Mouse (Mus musculus): ENCODE results near the gene Fkbp15. TPM values are rescaled to one million over a fixed set of nuclear protein-coding genes. Genes with fewer than 3 reads are reported as not detected.

Gene Fkbp15
- polyA plus RNA-seq, 1 experiment from 2014 or later, result 18.2 TPM

GRCm38 (mm10) chr4:62348329-62348705 is 12.0 kb downstream of the Fkbp15 start:
- Histone ChIP-seq H3K9ac (no peak overlapping the region), H3K4me2 (no peak overlapping the region)
- WGBS, result 51% methylated on average over 2 of the region's 2 CpGs

GRCm38 (mm10) chr4:62347605-62348328 is 12.6 kb downstream of the Fkbp15 start:
- no peak overlapping the region for H3K9ac ChIP-seq
- no peaks in the 10 kb centered on the region for H3K27me3 ChIP-seq (replicated peaks)
- H3K36me3 ChIP-seq, result peaks cover 38% of the 10 kb centered on the region
- peak; percentile 82 for ATAC-seq (ENCODE audit: insufficient number of reproducible peaks, low FRiP score)
- no peak overlapping the region for H3K4me2 ChIP-seq
- 55% methylated on average over 9 of the region's 9 CpGs for WGBS
- H3K9me3 ChIP-seq (replicated peaks), result no peaks in the 10 kb centered on the region
- H3K4me3 ChIP-seq, result no peak overlapping the region
- H3K4me1 ChIP-seq (replicated peaks), result 0 out of 2 replicates have a peak, but pooled peaks cover 3% of the 10 kb centered on the region
- H3K27ac ChIP-seq (ENCODE audit: poor library complexity, severe bottlenecking), result peak overlapping the region; percentile 37

More at GRCm38 (mm10) chr4:62348329-62348705, 12.0 kb downstream of the Fkbp15 start:
- H3K4me3 ChIP-seq, result no peak overlapping the region
- 0 out of 2 replicates have a peak, but pooled peaks cover 3% of the 10 kb centered on the region for H3K4me1 ChIP-seq (replicated peaks)
- peak overlapping the region; percentile 37 for H3K27ac ChIP-seq (ENCODE audit: poor library complexity, severe bottlenecking)
- no peaks in the 10 kb centered on the region for H3K9me3 ChIP-seq (replicated peaks)
- no peaks in the 10 kb centered on the region for H3K27me3 ChIP-seq (replicated peaks)
- peaks cover 36% of the 10 kb centered on the region for H3K36me3 ChIP-seq
- peak; percentile 51; the same call in 1 of the 2 replicates for ATAC-seq (ENCODE audit: insufficient number of reproducible peaks, low FRiP score)

- H3K27ac ChIP-seq (ENCODE audit: poor library complexity, severe bottlenecking), result no peak overlapping the region
- H3K9me3 ChIP-seq (replicated peaks), result no peaks in the 10 kb centered on the region
- H3K9ac ChIP-seq, result no peak overlapping the region
- peaks cover 36% of the 10 kb centered on the region for H3K36me3 ChIP-seq
- ATAC-seq (ENCODE audit: insufficient number of reproducible peaks, low FRiP score), result no peak
- 0 out of 2 replicates have a peak, but pooled peaks cover 3% of the 10 kb centered on the region for H3K4me1 ChIP-seq (replicated peaks)
- H3K4me3 ChIP-seq, result no peak overlapping the region
- no peaks in the 10 kb centered on the region for H3K27me3 ChIP-seq (replicated peaks)
- WGBS, result 68% methylated on average over 4 of the region's 4 CpGs
- no peak overlapping the region for H3K4me2 ChIP-seq
Observed at GRCm38 (mm10) chr4:62345827-62346226, 14.5 kb downstream of the Fkbp15 start.

GRCm38 (mm10) chr4:62344000-62344399 is 16.3 kb downstream of the Fkbp15 start:
- no peak overlapping the region for H3K4me2 ChIP-seq
- 0 out of 2 replicates have a peak, but pooled peaks cover 3% of the 10 kb centered on the region for H3K4me1 ChIP-seq (replicated peaks)
- H3K27me3 ChIP-seq (replicated peaks), result no peaks in the 10 kb centered on the region
- no peaks in the 10 kb centered on the region for H3K9me3 ChIP-seq (replicated peaks)
- 66% methylated on average over 1 of the region's 1 CpGs for whole genome bisulfite sequencing
- H3K27ac ChIP-seq (ENCODE audit: poor library complexity, severe bottlenecking), result no peak overlapping the region
- H3K36me3 ChIP-seq, result peaks cover 43% of the 10 kb centered on the region
- no peak overlapping the region for H3K4me3 ChIP-seq
- no peak for ATAC-seq (ENCODE audit: insufficient number of reproducible peaks, low FRiP score)
- H3K9ac ChIP-seq, result no peak overlapping the region

GRCm38 (mm10) chr4:62338536-62338935 is 21.8 kb downstream of the Fkbp15 start:
- no peak overlapping the region for H3K4me3 ChIP-seq
- no peak overlapping the region for H3K9ac ChIP-seq
- H3K4me1 ChIP-seq (replicated peaks), result no peaks in the 10 kb centered on the region
- no peak for ATAC-seq (ENCODE audit: insufficient number of reproducible peaks, low FRiP score)
- H3K27ac ChIP-seq (ENCODE audit: poor library complexity, severe bottlenecking), result no peak overlapping the region
- peaks cover 52% of the 10 kb centered on the region for H3K36me3 ChIP-seq
- no peaks in the 10 kb centered on the region for H3K9me3 ChIP-seq (replicated peaks)
- H3K27me3 ChIP-seq (replicated peaks), result no peaks in the 10 kb centered on the region
- no peak overlapping the region for H3K4me2 ChIP-seq
- 84% methylated on average over 5 of the region's 5 CpGs for WGBS

GRCm38 (mm10) chr4:62331977-62332376 is 28.4 kb downstream of the Fkbp15 start:
- Histone ChIP-seq H3K4me3 (no peak overlapping the region), H3K27me3 (replicated peaks) (no peaks in the 10 kb centered on the region), H3K36me3 (peaks cover 56% of the 10 kb centered on the region), H3K9me3 (replicated peaks) (no peaks in the 10 kb centered on the region), H3K4me1 (replicated peaks) (0 out of 2 replicates have a peak, but pooled peaks cover 6% of the 10 kb centered on the region), H3K4me2 (no peak overlapping the region), H3K9ac (no peak overlapping the region), H3K27ac (ENCODE audit: poor library complexity, severe bottlenecking) (no peak overlapping the region)
- ATAC-seq (ENCODE audit: insufficient number of reproducible peaks, low FRiP score), result no peak
- WGBS, result 78% methylated on average over 5 of the region's 5 CpGs

- peaks cover 61% of the 10 kb centered on the region for H3K36me3 ChIP-seq
- H3K4me1 ChIP-seq (replicated peaks), result 0 out of 2 replicates have a peak, but pooled peaks cover 15% of the 10 kb centered on the region
- H3K4me2 ChIP-seq, result no peak overlapping the region
- no peaks in the 10 kb centered on the region for H3K9me3 ChIP-seq (replicated peaks)
- no peak for ATAC-seq (ENCODE audit: insufficient number of reproducible peaks, low FRiP score)
- no peak overlapping the region for H3K4me3 ChIP-seq
- H3K27ac ChIP-seq (ENCODE audit: poor library complexity, severe bottlenecking), result no peak overlapping the region
- H3K27me3 ChIP-seq (replicated peaks), result no peaks in the 10 kb centered on the region
- no peak overlapping the region for H3K9ac ChIP-seq
- WGBS, result 67% methylated on average over 6 of the region's 6 CpGs
Observed at GRCm38 (mm10) chr4:62328941-62329660, 31.2 kb downstream of the Fkbp15 start.

- Histone ChIP-seq H3K9me3 (replicated peaks) (no peaks in the 10 kb centered on the region), H3K27ac (ENCODE audit: poor library complexity, severe bottlenecking) (no peak overlapping the region), H3K27me3 (replicated peaks) (no peaks in the 10 kb centered on the region), H3K36me3 (peaks cover 70% of the 10 kb centered on the region), H3K9ac (no peak overlapping the region), H3K4me1 (replicated peaks) (0 out of 2 replicates have a peak, but pooled peaks cover 15% of the 10 kb centered on the region), H3K4me3 (no peak overlapping the region), H3K4me2 (no peak overlapping the region)
- ATAC-seq (ENCODE audit: insufficient number of reproducible peaks, low FRiP score), result no peak
Observed at GRCm38 (mm10) chr4:62326111-62326510, 34.2 kb downstream of the Fkbp15 start.

- no peaks in the 10 kb centered on the region for H3K9me3 ChIP-seq (replicated peaks)
- H3K9ac ChIP-seq, result no peak overlapping the region
- H3K4me1 ChIP-seq (replicated peaks), result 0 out of 2 replicates have a peak, but pooled peaks cover 9% of the 10 kb centered on the region
- no peak overlapping the region for H3K27ac ChIP-seq (ENCODE audit: poor library complexity, severe bottlenecking)
- WGBS, result 76% methylated on average over 3 of the region's 3 CpGs
- ATAC-seq (ENCODE audit: insufficient number of reproducible peaks, low FRiP score), result no peak
- no peak overlapping the region for H3K4me3 ChIP-seq
- no peaks in the 10 kb centered on the region for H3K27me3 ChIP-seq (replicated peaks)
- H3K4me2 ChIP-seq, result no peak overlapping the region
- H3K36me3 ChIP-seq, result peaks cover 82% of the 10 kb centered on the region
Observed at GRCm38 (mm10) chr4:62322684-62323083, 37.7 kb downstream of the Fkbp15 start.

GRCm38 (mm10) chr4:62318294-62318693 is 42.1 kb downstream of the Fkbp15 start:
- Histone ChIP-seq H3K9me3 (replicated peaks) (no peaks in the 10 kb centered on the region), H3K27ac (ENCODE audit: poor library complexity, severe bottlenecking) (no peak overlapping the region), H3K4me2 (no peak overlapping the region), H3K4me1 (replicated peaks) (no peaks in the 10 kb centered on the region), H3K36me3 (peaks cover 76% of the 10 kb centered on the region), H3K9ac (no peak overlapping the region), H3K4me3 (no peak overlapping the region), H3K27me3 (replicated peaks) (no peaks in the 10 kb centered on the region)
- 64% methylated on average over 1 of the region's 1 CpGs for WGBS
- no peak for ATAC-seq (ENCODE audit: insufficient number of reproducible peaks, low FRiP score)

- no peak for ATAC-seq (ENCODE audit: insufficient number of reproducible peaks, low FRiP score)
- Histone ChIP-seq H3K4me2 (no peak overlapping the region), H3K27me3 (replicated peaks) (no peaks in the 10 kb centered on the region), H3K9me3 (replicated peaks) (no peaks in the 10 kb centered on the region), H3K9ac (no peak overlapping the region), H3K4me1 (replicated peaks) (no peaks in the 10 kb centered on the region), H3K36me3 (peaks cover 73% of the 10 kb centered on the region), H3K27ac (ENCODE audit: poor library complexity, severe bottlenecking) (no peak overlapping the region), H3K4me3 (no peak overlapping the region)
- 88% methylated on average over 2 of the region's 2 CpGs for WGBS
Observed at GRCm38 (mm10) chr4:62316456-62316855, 43.9 kb downstream of the Fkbp15 start.
